Mouse (Mus musculus): ENCODE measurements at regions not wholly inside any gene's neighbourhood (a gene's known extent, or its start where the extent isn't known, plus 50 kb on each side); places are given as distances from the start of the nearest gene placed in this dataset.

GRCm38 (mm10) chr3:35400213-35400612, 353.7 kb upstream of the Atp11b start:
- TF ChIP-seq GATA1 (IDR thresholded peaks at IDR 0.05; ENCODE audit: borderline replicate concordance, low read length) (no peak), FLI1 (IDR thresholded peaks at IDR 0.05; ENCODE audit: low read length) (no peak)

Measured in megakaryocyte, embryonic 14.5 days (primary cell).